ENCODE assay signal across 28 mouse cellular contexts in genomic region chr6:131359543-131359942, GRCm38 (mm10). TPM values are rescaled to one million over a fixed set of nuclear protein-coding genes. Genes with fewer than 3 reads are reported as not detected.
DNase-seq lines count a peak whose midpoint lies in the region; ATAC-seq and TF ChIP-seq lines count a peak whose summit lies in the region.
"Had no signal": no experiment of that assay in that cellular context is flagged by ENCODE, and none has a peak within 500 bp of the region (broad histone marks: within the 10 kb centered on the region; RNA-seq: fewer than 3 reads in every experiment).

No protein-coding gene starts in this region.

- H3K4me3 ChIP-seq in liver, embryonic 12.5 days = no peak overlapping the region
- no peak overlapping the region for H3K4me3 ChIP-seq in liver, postnatal 0 days (ENCODE audit: low read depth, low read length)
- H3K4me3 ChIP-seq: embryonic facial prominence, embryonic 12.5 days; embryonic facial prominence, embryonic 15.5 days; gastrocnemius, adult 2 months; heart, embryonic 12.5 days; heart, embryonic 15.5 days; hindbrain, embryonic 10.5 days; hindbrain, embryonic 13.5 days had no signal

- WGBS in liver, embryonic 12.5 days (ENCODE audit: insufficient replicate concordance) = 47% methylated on average over 2 of the region's 2 CpGs
- WGBS in liver, postnatal 0 days (ENCODE audit: insufficient replicate concordance) = 60% methylated on average over 2 of the region's 2 CpGs

- peaks cover 37% of the 10 kb centered on the region for H3K4me1 ChIP-seq in liver, embryonic 12.5 days
- 0 out of 2 replicates have a peak, but pooled peaks cover 2% of the 10 kb centered on the region for H3K4me1 ChIP-seq in liver, postnatal 0 days (ENCODE audit: insufficient read depth)
- H3K4me1 ChIP-seq: embryonic facial prominence, embryonic 12.5 days; embryonic facial prominence, embryonic 15.5 days; heart, embryonic 12.5 days; heart, embryonic 15.5 days; hindbrain, embryonic 10.5 days; hindbrain, embryonic 13.5 days had no signal

- 0 out of 2 replicates have a peak, but pooled peaks have one; percentile 22 for TF ChIP-seq EP300 in liver, postnatal 0 days (IDR thresholded peaks at IDR 0.05; ENCODE audit: low read depth)

- TF ChIP-seq CTCF in liver, postnatal 0 days (IDR thresholded peaks at IDR 0.05; ENCODE audit: low read depth) = no peak

- DNase-seq in c-Kit-positive CD71-positive TER-119-negative erythroid progenitor cells, embryonic 14.5 days (ENCODE audit: low read depth) = peak; percentile 38
- no peak for DNase-seq in liver, postnatal 0 days
- DNase-seq in kidney, postnatal 36 days = no peak
- no peak for DNase-seq in spleen, postnatal 4 days (ENCODE audit: low spot score in 2 of 2)
- DNase-seq in adrenal gland, postnatal 25 days = no peak
- DNase-seq: adrenal gland, adult 8-10 months; adrenal gland, postnatal 36 days; cerebellum, adult 11 months; cerebellum, adult 2 months; cerebellum, adult 9-11 months; cerebellum, postnatal 36 days; forebrain, postnatal 0 days; gastrocnemius, adult 2 months; gastrocnemius, postnatal 14 days; heart, adult 18-20 months; heart, postnatal 10 days; heart, postnatal 36 days had no signal

- H3K36me3 ChIP-seq in liver, embryonic 12.5 days = peaks cover 13% of the 10 kb centered on the region
- peaks cover 13% of the 10 kb centered on the region for H3K36me3 ChIP-seq in liver, postnatal 0 days (replicated peaks; ENCODE audit: insufficient read depth, low read length)

- H3K27ac ChIP-seq in liver, embryonic 12.5 days = 0 out of 2 replicates have a peak overlapping the region, but pooled peaks have one; percentile 27
- no peak overlapping the region for H3K27ac ChIP-seq in liver, postnatal 0 days (ENCODE audit: low read depth)
- H3K27ac ChIP-seq: embryonic facial prominence, embryonic 12.5 days; embryonic facial prominence, embryonic 15.5 days; gastrocnemius, adult 2 months; heart, embryonic 15.5 days; hindbrain, embryonic 10.5 days; hindbrain, embryonic 13.5 days had no signal

- ATAC-seq in liver, embryonic 12.5 days = no peak; the same call in 1 of the 2 replicates
- no peak for ATAC-seq in liver, postnatal 0 days
- ATAC-seq: activated CD4-positive, CD25-positive, alpha-beta regulatory T cell, adult 4 months; CD4-positive, CD25-positive, alpha-beta regulatory T cell, adult 4 months; forebrain, embryonic 14.5 days; forebrain, postnatal 0 days; hindbrain, embryonic 16.5 days had no signal

- peaks cover 23% of the 10 kb centered on the region for H3K27me3 ChIP-seq in liver, embryonic 12.5 days (replicated peaks)
- 0 out of 2 replicates have a peak, but pooled peaks cover 4% of the 10 kb centered on the region for H3K27me3 ChIP-seq in liver, postnatal 0 days (ENCODE audit: insufficient read depth, low read length)
- H3K27me3 ChIP-seq: embryonic facial prominence, embryonic 12.5 days; embryonic facial prominence, embryonic 15.5 days; heart, embryonic 12.5 days; heart, embryonic 15.5 days; hindbrain, embryonic 13.5 days had no signal

- no peak overlapping the region for H3K9ac ChIP-seq in liver, embryonic 12.5 days
- no peak overlapping the region for H3K9ac ChIP-seq in liver, postnatal 0 days (replicated peaks)
- H3K9ac ChIP-seq: embryonic facial prominence, embryonic 12.5 days; embryonic facial prominence, embryonic 15.5 days; forebrain, postnatal 0 days; heart, embryonic 12.5 days; heart, embryonic 15.5 days; hindbrain, embryonic 13.5 days had no signal

- no peaks in the 10 kb centered on the region for H3K9me3 ChIP-seq in liver, embryonic 12.5 days (replicated peaks)
- no peaks in the 10 kb centered on the region for H3K9me3 ChIP-seq in liver, postnatal 0 days (ENCODE audit: low read length)
- H3K9me3 ChIP-seq: embryonic facial prominence, embryonic 12.5 days; embryonic facial prominence, embryonic 15.5 days; heart, embryonic 12.5 days; heart, embryonic 15.5 days; hindbrain, embryonic 10.5 days; hindbrain, embryonic 13.5 days had no signal

- no peak overlapping the region for H3K4me2 ChIP-seq in liver, embryonic 12.5 days
- H3K4me2 ChIP-seq in liver, postnatal 0 days (ENCODE audit: low read depth, low read length) = no peak overlapping the region
- H3K4me2 ChIP-seq: embryonic facial prominence, embryonic 12.5 days; embryonic facial prominence, embryonic 15.5 days; heart, embryonic 12.5 days; heart, embryonic 15.5 days; hindbrain, embryonic 13.5 days had no signal

RNA-seq across cellular contexts. Expression of gene Styk1, which starts 6.1 kb away (rescaled TPM):
- 0.65 and 1.1 TPM in 2 replicates for polyA plus RNA-seq in liver, embryonic 12.5 days (2016; fragmentation: Nextera tagmentation; extraction: Ambion mirVana)
- polyA plus RNA-seq in liver, postnatal 0 days (2015; fragmentation: Nextera tagmentation; extraction: Ambion mirVana) = 0.25 and 0.32 TPM in 2 replicates
- 0.73 TPM in 1 of 2 replicates, not detected in the other for total RNA-seq in adrenal gland, postnatal 25 days (2021)
- polyA plus RNA-seq: activated CD4-positive, CD25-positive, alpha-beta regulatory T cell, adult 4 months; CD4-positive, CD25-positive, alpha-beta regulatory T cell, adult 4 months had no signal

RNA-seq across cellular contexts. Expression of gene Ybx3, which starts 28.7 kb away (rescaled TPM):
- 88.6 and 105 TPM in 2 replicates for polyA plus RNA-seq in liver, embryonic 12.5 days (2016; fragmentation: Nextera tagmentation; extraction: Ambion mirVana)
- 38.9 and 67.2 TPM in 2 replicates for polyA plus RNA-seq in liver, postnatal 0 days (2015; fragmentation: Nextera tagmentation; extraction: Ambion mirVana)
- 194 and 279 TPM in 2 replicates for total RNA-seq in adrenal gland, postnatal 25 days (2021)
